Mouse (Mus musculus): ENCODE data around the gene Ets1. TPM values are rescaled to one million over a fixed set of nuclear protein-coding genes. Genes with fewer than 3 reads are reported as not detected.

The Ets1 gene
- total and polyA plus RNA-seq, 2 experiments from 2014 or later: 12.3 to 21.2 TPM

GRCm38 (mm10) chr9:32685793-32686558, 50.0 kb downstream of the Ets1 start:
- Histone ChIP-seq H3K27ac (ENCODE audit: low read depth, low read length) (no peak overlapping the region), H3K4me1 (ENCODE audit: insufficient read depth) (no peaks in the 10 kb centered on the region), H3K36me3 (ENCODE audit: insufficient read depth) (no peaks in the 10 kb centered on the region), H3K27me3 (ENCODE audit: insufficient read depth, low read length) (peaks cover 27% of the 10 kb centered on the region), H3K9me3 (ENCODE audit: low read length) (no peaks in the 10 kb centered on the region), H3K4me3 (ENCODE audit: low read depth, low read length) (no peak overlapping the region), H3K9ac (no peak overlapping the region), H3K4me2 (ENCODE audit: low read depth) (no peak overlapping the region)
- TF ChIP-seq CTCF (IDR thresholded peaks at IDR 0.05; ENCODE audit: low read depth): no peak
- peak; percentile 95 for ATAC-seq
- 5% methylated on average over 8 of the region's 8 CpGs for WGBS
- DNase-seq: peak; percentile 54

GRCm38 (mm10) chr9:32688351-32688750, 52.3 kb downstream of the Ets1 start:
- Histone ChIP-seq H3K27me3 (ENCODE audit: insufficient read depth, low read length) (peaks cover 32% of the 10 kb centered on the region), H3K4me1 (ENCODE audit: insufficient read depth) (no peaks in the 10 kb centered on the region), H3K36me3 (ENCODE audit: insufficient read depth) (no peaks in the 10 kb centered on the region), H3K4me2 (ENCODE audit: low read depth) (no peak overlapping the region), H3K9ac (no peak overlapping the region), H3K9me3 (ENCODE audit: low read length) (no peaks in the 10 kb centered on the region), H3K4me3 (ENCODE audit: low read depth, low read length) (no peak overlapping the region), H3K27ac (ENCODE audit: low read depth, low read length) (no peak overlapping the region)
- ATAC-seq (no peak), DNase-seq (no peak)
- WGBS: 60% methylated on average over 2 of the region's 2 CpGs
- TF ChIP-seq CTCF (IDR thresholded peaks at IDR 0.05; ENCODE audit: low read depth): no peak

DNA sequence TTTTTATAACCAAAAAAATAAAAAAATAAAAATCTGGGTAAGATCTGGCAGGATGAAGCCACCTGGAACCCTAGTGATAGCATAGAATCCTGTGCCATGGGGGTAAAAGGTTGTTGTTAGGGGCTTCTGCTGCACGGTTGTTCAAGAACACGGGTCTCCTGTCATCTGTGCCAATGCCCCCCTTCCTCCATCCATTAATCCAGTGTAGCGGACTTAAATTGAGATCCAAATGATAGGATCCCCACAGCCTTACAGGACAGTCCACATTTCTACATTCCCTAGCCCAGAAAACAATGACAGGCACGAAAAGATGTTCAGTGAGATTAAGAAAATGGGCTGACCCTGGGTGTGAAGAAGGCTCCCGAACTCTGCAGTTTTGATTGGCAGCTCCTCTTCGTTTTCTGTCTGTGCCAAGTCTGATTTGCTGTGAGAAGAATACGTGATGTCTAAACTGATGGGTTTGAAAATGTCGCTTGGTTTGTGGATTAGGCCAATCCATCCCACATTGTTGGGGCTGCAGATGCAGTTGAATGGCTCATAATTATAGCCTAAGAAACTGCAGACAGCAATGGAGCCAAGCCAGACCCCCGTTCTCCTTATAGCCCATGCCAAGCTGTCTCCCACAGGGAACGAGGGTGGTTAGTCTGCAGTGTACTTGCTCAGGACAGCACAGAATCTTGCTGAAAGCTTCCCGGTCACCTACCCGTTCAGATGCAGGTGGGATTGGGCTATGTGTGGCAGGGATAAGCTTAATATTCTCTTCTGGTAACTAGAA, 55.3 kb downstream of the Ets1 start:
- DNase-seq: peak; percentile 65
- H3K36me3 ChIP-seq (ENCODE audit: insufficient read depth): no peaks in the 10 kb centered on the region
- peaks cover 52% of the 10 kb centered on the region for H3K27me3 ChIP-seq (ENCODE audit: insufficient read depth, low read length)
- 0 out of 2 replicates have a peak, but pooled peaks cover 3% of the 10 kb centered on the region for H3K4me1 ChIP-seq (ENCODE audit: insufficient read depth)
- no peak overlapping the region for H3K4me3 ChIP-seq (ENCODE audit: low read depth, low read length)
- WGBS: 26% methylated on average over 12 of the region's 12 CpGs
- no peak overlapping the region for H3K27ac ChIP-seq (ENCODE audit: low read depth, low read length)
- H3K9ac ChIP-seq: no peak overlapping the region
- TF ChIP-seq CTCF (IDR thresholded peaks at IDR 0.05; ENCODE audit: low read depth): no peak
- H3K4me2 ChIP-seq (ENCODE audit: low read depth): no peak overlapping the region
- ATAC-seq: peak; percentile 53
- no peaks in the 10 kb centered on the region for H3K9me3 ChIP-seq (ENCODE audit: low read length)

- no peak overlapping the region for H3K4me2 ChIP-seq (ENCODE audit: low read depth)
- TF ChIP-seq CTCF (IDR thresholded peaks at IDR 0.05; ENCODE audit: low read depth): no peak
- H3K27me3 ChIP-seq (ENCODE audit: insufficient read depth, low read length): peaks cover 59% of the 10 kb centered on the region
- no peak overlapping the region for H3K27ac ChIP-seq (ENCODE audit: low read depth, low read length)
- 80% methylated on average over 2 of the region's 2 CpGs for WGBS
- no peaks in the 10 kb centered on the region for H3K9me3 ChIP-seq (ENCODE audit: low read length)
- H3K4me1 ChIP-seq (ENCODE audit: insufficient read depth): 0 out of 2 replicates have a peak, but pooled peaks cover 3% of the 10 kb centered on the region
- no peak overlapping the region for H3K9ac ChIP-seq
- no peak overlapping the region for H3K4me3 ChIP-seq (ENCODE audit: low read depth, low read length)
- no peak for DNase-seq
- no peaks in the 10 kb centered on the region for H3K36me3 ChIP-seq (ENCODE audit: insufficient read depth)
- ATAC-seq: no peak
Measured at GRCm38 (mm10) chr9:32692944-32693343, 56.9 kb downstream of the Ets1 start.

DNA sequence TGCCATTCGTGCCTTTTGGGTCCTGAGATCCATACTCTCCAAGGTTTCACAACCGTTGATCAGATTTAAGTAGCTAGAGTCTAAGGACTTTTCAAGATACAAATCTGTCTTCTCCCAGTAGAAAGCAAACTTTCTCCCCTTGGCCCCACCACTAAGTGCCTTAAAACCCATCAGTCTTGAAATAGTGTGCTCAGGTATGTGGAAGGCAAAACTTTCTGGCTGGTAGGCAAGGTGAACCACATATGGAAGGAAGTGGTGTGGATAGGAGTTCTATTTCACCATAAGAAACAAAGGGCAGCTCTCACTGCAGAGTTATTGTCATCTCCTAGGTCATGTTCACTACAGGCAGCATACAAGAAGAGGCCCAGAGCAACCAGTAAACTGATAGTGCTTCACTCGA, 57.4 kb downstream of the Ets1 start:
- Histone ChIP-seq H3K36me3 (ENCODE audit: insufficient read depth) (no peaks in the 10 kb centered on the region), H3K9ac (no peak overlapping the region), H3K27ac (ENCODE audit: low read depth, low read length) (no peak overlapping the region), H3K4me3 (ENCODE audit: low read depth, low read length) (no peak overlapping the region), H3K9me3 (ENCODE audit: low read length) (no peaks in the 10 kb centered on the region), H3K4me2 (ENCODE audit: low read depth) (no peak overlapping the region), H3K4me1 (ENCODE audit: insufficient read depth) (0 out of 2 replicates have a peak, but pooled peaks cover 3% of the 10 kb centered on the region), H3K27me3 (ENCODE audit: insufficient read depth, low read length) (peaks cover 59% of the 10 kb centered on the region)
- ATAC-seq (no peak), DNase-seq (no peak)
- 81% methylated on average over 3 of the region's 3 CpGs for WGBS
- TF ChIP-seq CTCF (IDR thresholded peaks at IDR 0.05; ENCODE audit: low read depth): no peak

DNA sequence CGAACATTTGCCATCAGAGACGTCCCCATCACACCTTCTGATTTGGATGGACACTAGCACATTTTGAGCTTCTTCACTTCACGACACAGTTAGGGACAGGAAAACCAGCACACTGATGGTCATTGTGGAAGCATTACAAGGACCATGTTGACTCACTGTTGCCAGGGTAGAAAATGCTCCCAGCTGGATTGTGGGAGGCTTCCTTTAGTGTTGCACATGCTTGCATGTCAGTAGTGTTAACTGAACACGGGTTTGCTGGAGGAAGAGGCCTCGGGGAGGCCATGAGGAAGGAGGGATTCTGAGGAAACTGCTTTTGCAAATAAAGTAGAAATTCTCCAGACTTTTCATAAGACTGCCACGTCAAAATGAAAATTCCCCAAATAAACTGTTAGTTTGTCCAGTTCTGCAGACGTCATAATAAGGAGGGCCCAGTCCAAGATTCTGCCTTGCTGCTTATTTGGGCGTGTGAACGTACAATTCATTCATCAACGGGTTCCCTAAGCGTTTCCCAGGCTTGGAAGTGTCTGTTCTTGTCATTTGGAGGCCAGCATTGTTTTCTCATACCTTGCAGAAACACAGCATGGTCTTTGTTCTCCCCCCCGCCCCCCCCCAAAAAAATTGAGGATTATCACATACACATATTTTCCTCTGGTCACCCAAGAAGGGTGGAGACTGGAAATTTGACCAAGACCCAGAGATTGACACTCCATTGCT, 58.2 kb downstream of the Ets1 start:
- H3K4me3 ChIP-seq (ENCODE audit: low read depth, low read length): no peak overlapping the region
- H3K27ac ChIP-seq (ENCODE audit: low read depth, low read length): no peak overlapping the region
- 65% methylated on average over 12 of the region's 12 CpGs for WGBS
- peaks cover 59% of the 10 kb centered on the region for H3K27me3 ChIP-seq (ENCODE audit: insufficient read depth, low read length)
- H3K4me2 ChIP-seq (ENCODE audit: low read depth): no peak overlapping the region
- no peak for TF ChIP-seq CTCF (IDR thresholded peaks at IDR 0.05; ENCODE audit: low read depth)
- 0 out of 2 replicates have a peak, but pooled peaks cover 3% of the 10 kb centered on the region for H3K4me1 ChIP-seq (ENCODE audit: insufficient read depth)
- H3K9ac ChIP-seq: no peak overlapping the region
- no peaks in the 10 kb centered on the region for H3K9me3 ChIP-seq (ENCODE audit: low read length)
- H3K36me3 ChIP-seq (ENCODE audit: insufficient read depth): no peaks in the 10 kb centered on the region
- ATAC-seq (no peak), DNase-seq (no peak)

Measured in forebrain, postnatal 0 days (tissue).